Mouse (Mus musculus): Measurements from ENCODE around the gene Rab2b.

Gene Rab2b

DNA sequence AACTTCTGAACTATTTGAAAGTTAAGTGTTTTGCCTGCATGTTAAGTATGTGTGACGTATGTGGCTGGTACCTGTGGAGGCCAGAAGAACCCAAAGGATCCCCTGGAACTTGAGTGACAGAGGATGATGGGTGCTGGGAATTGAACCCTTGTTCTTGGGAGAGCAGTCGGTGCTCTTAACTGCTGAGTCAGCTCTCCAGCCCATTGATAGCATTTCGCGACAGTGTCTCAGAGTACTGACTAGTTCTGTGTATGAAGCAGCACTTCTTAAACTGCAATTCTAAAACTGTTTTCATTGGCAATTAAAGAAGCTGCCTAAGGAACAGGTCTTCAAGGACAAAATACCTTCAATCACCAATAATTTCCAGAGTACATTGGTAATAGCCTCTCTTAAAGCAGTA is 2.1 kb downstream of the Rab2b start:
- no peak for DNase-seq (ENCODE audit: low read depth)

DNA sequence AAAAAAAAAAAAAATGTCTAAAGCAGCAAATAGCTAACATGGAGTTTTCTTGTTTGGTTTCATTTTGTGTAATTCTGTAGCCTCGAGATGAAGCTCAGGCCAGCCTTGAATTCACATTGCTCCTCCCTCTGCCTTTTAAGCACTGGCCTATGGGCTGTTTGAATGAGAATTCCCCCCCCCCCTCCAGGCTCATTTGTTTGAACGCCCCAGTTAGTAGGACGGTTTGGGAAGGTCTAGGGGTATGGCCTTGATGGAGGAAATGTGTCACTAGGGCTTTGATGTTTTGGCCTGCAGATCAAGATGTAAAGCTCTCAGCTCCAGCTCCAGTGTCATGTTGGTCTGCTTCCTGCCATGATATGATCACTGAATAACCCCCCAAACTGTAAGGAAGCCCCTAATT is 6.6 kb downstream of the Rab2b start:
- DNase-seq (ENCODE audit: low read depth): no peak

DNA sequence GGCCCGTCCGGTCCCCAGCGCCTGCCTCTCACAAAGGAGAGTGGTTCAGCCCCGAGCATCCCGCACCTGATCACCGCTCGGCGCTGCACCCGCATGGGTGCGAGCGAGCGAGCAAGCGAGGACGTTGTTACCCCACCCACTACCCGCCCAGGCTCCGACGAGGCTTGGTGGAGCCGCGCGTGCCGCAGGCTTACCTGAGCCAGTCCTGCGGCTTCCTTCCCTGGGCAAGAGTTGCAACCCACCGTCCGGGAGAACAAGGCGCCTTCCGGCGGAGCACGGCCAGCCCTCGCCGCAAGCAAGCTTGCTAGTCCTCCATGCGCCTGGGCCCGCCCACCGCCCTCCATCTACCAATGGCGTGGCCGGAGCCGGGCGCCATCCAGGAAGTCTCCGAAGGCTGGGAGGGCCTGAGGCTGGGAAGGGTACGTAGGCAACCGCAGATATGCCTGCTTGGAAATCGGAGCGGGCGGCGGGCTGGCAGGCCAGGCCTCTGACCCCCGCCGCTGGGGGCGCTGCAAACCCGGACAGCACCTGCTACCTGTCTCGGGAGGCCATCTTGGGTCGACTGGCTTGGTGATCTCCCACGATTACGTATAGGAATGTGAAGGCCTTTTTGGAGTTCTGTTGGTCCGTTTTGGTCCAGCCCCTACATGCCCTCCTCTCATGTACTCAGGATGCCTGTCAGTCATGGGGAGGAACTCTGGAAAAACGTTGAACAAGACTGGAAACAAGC is 21.7 kb downstream of the Rab2b start, which contains the start of gene Chd8:
TSS of gene Chd8 (minus strand) at position 297 of the 730 bp plus-strand sequence.
- DNase-seq (ENCODE audit: low read depth): peak; percentile 92

DNA sequence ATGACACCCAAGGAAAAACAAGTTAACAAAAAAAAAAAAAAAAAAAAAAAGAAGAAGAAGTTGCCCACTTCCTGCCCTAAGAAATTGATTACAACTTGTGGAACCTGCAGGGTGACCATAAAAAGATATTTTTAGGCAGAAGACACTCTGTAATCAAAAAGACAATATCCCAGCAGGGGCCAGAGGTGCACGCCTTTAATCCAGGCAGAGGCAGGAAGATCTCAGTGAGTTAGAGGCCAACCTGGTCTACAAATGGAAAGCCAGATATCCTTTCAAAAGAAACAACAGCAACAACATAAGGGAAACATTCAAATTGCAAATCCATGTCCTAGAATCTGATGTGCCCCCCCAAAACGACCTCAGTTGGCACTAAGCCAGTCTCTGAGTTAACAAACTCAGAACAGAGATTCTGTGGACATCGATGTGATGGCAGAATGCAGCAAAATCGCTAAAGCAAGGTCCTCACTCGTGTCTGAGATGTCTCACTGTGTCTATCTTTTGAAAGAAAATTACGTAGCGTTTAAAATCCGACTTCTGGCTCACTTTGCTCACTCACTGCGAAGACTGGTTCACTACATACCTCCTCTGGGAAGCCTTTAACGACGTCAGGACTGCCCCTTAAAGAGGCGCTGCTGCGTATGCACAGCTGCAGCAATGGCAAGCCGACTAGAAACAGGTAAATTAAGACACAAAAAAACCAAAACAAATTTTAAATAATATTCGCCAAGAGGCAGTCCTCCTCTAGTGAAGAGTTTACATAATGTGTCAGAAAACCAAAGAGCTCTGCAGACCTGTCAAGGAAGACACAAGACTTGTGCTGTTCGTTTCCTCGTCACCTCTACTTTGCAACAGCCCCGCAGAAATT is 22.8 kb downstream of the Rab2b start:
- DNase-seq (ENCODE audit: low read depth): no peak

DNA sequence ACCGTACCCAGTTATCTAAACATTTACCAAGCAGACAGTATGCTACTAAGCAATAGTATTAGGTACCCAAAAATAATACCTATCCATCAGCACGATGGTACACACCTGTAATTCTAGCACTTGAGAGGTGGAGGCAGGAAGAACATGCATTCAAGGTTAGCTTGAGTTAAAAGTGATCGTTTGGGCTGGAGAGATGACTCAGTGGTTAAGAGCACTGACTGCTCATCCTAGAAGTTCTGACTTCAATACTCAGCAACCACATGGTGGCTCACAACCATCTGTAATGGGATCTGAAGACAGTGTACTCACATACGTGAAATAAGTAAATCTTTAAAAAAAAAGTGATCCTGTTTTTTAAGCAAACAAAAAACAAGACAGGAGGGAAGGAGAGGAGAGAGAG is 33.2 kb downstream of the Rab2b start:
- no peak for DNase-seq (ENCODE audit: low read depth)

DNA sequence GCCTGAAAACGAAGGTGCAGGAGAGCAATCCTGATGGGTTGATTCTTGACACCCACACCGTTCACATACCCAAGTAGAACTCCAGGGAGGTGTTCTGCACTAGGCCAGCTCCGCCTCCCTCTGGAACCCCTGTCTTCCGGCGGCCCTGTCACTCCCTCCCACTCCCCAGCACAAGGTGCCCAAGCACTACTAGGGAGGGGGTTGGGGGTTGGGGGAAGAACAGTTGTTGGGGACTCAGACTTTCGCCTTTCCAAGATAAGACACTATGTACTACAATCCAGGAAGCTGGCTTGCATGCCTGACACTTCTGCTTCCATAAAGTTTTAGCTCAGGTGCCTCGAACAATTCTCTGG is 34.7 kb downstream of the Rab2b start:
- DNase-seq (ENCODE audit: low read depth): no peak

DNA sequence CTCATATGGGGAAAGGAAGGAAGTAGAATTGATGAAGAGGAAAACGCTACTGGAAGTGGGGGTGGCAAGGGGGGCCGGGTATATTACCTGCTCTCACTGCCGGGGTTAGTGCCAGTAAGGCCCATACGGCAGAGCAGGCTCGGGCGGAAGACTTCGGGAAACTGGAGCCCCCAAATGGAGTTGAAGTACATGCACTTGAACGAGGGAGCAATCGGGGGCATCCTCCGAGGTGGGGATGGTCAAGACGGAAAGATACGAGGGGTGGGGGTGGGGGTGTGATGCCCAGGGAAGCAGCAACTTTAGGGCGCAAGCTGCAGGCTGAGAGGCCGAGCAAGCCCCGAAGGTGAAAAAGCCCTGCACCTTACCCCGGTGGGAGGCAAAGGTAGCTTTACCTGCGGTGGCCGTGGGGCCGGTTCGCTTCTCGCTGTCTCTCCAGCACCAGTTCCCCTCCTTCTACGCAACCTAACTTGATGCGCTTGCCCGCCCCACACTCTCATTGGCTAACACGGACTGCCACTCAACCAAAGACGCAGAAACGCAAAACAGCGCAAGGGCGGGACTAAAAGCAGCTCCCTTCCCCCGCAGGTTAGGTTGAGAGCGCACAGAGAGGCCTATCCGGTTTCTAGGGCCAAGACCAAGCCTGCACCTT is 35.2 kb downstream of the Rab2b start:
- peak; percentile 100 for DNase-seq (ENCODE audit: low read depth)

DNA sequence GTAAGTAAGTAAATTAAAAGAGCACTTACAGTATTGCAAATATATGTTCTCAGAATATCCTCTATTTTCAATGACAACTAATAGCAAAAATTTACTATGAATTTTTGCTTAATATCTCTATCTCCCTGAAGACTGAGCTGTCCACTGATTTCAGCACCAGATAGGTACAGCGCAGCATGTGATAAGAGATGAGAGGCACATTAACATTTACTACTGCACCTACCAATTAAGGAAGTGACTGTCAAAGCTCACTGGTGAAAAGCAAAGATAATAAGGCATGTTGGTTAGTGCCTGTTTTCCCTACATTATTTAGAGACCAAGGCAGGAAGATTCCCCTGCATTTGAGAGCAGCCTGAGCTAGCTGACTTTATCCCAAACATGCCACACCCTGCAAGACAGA is 43.1 kb downstream of the Rab2b start:
- DNase-seq (ENCODE audit: low read depth): no peak

DNA sequence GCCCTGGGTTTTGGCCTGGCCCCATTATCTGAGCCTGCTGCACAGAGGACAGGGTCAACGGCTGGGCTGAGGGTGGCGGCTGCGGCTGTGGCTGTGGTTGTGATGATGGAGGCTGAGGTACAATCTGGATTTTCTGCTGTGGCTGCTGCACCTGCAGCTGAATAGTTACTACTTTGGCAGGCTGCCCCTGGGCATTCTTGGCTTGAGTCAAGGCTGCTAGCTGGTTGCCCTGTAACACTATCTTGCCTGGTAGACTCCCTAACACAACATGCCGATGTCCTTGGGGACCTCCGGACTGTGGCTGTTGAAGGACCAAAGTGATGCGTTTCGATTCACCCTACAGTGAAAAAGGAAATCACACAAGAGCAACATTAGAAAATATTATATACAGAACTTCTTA is 44.2 kb downstream of the Rab2b start:
- DNase-seq (ENCODE audit: low read depth): no peak

DNA sequence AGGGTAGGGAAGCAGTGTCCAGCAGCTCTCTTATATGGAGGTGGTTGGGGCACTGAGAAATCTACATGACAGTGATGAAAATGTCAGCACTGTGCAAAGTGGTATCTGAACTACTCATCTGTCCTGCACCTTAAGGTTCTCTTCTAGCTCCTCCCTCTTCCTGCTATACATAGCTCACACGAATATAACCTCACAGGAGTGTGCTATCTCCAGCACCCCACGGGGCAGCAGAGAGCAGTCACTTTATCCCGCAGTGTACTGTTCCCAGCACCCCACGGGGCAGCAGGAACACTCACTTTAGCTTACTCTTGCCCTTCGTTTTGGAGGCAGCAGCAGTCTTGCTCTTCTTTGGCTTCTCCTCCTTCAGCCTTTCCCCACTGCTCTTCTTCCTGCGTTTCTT is 47.1 kb downstream of the Rab2b start:
- no peak for DNase-seq (ENCODE audit: low read depth)

DNA sequence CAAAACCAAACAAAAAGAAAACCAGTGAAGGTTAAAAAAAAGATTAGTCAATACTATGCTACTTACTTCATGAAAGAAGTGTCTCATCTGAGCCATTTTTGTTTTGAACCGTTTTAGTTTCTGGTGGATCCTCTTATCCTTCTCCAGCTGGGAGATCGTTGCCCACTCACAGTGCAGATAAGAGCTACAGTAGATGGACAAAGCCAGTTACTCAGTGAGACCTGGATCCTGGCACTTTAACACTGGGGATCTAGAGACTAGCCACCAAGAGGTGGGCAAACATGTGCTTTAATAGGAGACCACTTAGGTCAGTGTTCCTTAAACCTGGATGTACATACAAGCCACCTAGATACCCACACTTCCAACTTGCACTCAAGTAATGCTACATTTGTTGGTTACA is 53.4 kb downstream of the Rab2b start:
- no peak for DNase-seq (ENCODE audit: low read depth)

DNA sequence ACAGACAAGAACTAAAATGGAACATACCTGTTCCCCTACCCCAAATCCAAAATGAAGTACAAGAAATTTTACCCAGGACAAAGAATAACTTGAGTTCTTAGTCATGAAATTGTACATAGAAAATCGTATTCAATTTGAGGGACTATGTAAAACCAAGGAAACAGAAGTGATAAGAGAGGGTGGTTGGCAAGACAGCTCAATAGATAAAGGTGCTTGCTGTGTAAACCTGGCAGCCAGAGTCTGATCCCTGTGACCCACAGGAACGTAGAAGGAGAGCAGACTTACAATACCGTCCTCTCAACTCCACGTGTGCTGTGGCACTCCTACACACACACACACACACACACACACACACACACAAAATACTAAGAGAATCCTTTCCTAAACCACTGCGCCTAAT is 62.1 kb downstream of the Rab2b start:
- DNase-seq (ENCODE audit: low read depth): no peak

Data from c-Kit-positive CD71-positive TER-119-negative erythroid progenitor cells, embryonic 14.5 days (primary cell).